In the genomic region with DNA sequence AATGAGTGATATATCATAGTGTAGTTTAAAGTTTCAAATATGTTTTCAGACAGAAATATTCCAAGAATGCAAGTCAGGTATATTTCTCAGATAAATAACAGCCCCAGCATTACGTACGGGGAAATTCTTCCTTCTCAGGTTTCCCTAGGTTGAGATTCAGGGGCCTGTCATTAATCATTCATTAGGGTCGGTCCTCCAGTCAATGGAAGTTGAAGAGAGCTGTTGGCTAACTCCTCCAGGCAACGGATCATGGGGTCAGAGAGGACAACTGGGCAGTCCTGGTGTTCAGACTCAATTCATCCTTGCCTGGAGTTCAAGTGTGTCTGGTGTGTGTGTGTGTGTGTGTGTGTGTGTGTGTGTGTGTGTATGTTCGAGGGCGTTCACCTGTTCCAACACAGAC, we compare ENCODE assay signal across 11 mouse cellular contexts. TPM values are rescaled to one million over a fixed set of nuclear protein-coding genes. Genes with fewer than 3 reads are reported as not detected.
A peak's percentile ranks its signal among the peaks of the same experiment; 100 is the strongest.
DNase-seq lines count a peak whose midpoint lies in the region; ATAC-seq and TF ChIP-seq lines count a peak whose summit lies in the region.
"Had no signal": no experiment of that assay in that cellular context is flagged by ENCODE, and none has a peak within 500 bp of the region (broad histone marks: within the 10 kb centered on the region; RNA-seq: fewer than 3 reads in every experiment).

No protein-coding gene starts in this region.

- H3K4me3 ChIP-seq in heart, embryonic 12.5 days: peak overlapping the region; percentile 55; the same call in 1 of the 2 replicates
- H3K4me3 ChIP-seq in heart, adult 2 months: no peak overlapping the region
- H3K4me3 ChIP-seq in stomach, embryonic 15.5 days (replicated peaks): no peak overlapping the region
- H3K4me3 ChIP-seq in stomach, postnatal 0 days (ENCODE audit: low read depth, low read length): no peak overlapping the region
- H3K4me3 ChIP-seq in midbrain, embryonic 12.5 days: peak overlapping the region; percentile 64; the same call in 1 of the 2 replicates

- no peak for DNase-seq in heart, adult 2 months
- no peak for DNase-seq in stomach, postnatal 0 days (ENCODE audit: low spot score)
- no peak for DNase-seq in urinary bladder, postnatal 25 days (ENCODE audit: low spot score)
- DNase-seq in layer of hippocampus, adult 18-20 months (ENCODE audit: low spot score in 2 of 2): no peak
- DNase-seq in urinary bladder, postnatal 14 days (ENCODE audit: low spot score): no peak
- DNase-seq: spleen, adult 18-20 months had no signal

- H3K4me2 ChIP-seq in heart, embryonic 12.5 days: peak overlapping the region; percentile 83
- peak overlapping the region; percentile 98 for H3K4me2 ChIP-seq in stomach, embryonic 15.5 days
- H3K4me2 ChIP-seq in stomach, postnatal 0 days (replicated peaks; ENCODE audit: low read depth): no peak overlapping the region
- H3K4me2 ChIP-seq in midbrain, embryonic 12.5 days (replicated peaks): peak overlapping the region; percentile 98; the same call in 1 of the 2 replicates

- ATAC-seq in heart, embryonic 12.5 days (ENCODE audit: insufficient number of reproducible peaks, low FRiP score): no peak
- ATAC-seq in stomach, embryonic 15.5 days (ENCODE audit: insufficient read depth, low FRiP score, low read depth): no peak
- no peak for ATAC-seq in stomach, postnatal 0 days (ENCODE audit: low FRiP score, low TSS enrichment)
- ATAC-seq in midbrain, embryonic 12.5 days (ENCODE audit: low FRiP score, low read depth): no peak; the same call in 1 of the 2 replicates

- no peak overlapping the region for H3K27ac ChIP-seq in heart, embryonic 12.5 days (ENCODE audit: poor library complexity, severe bottlenecking)
- no peak overlapping the region for H3K27ac ChIP-seq in heart, adult 2 months
- H3K27ac ChIP-seq in stomach, embryonic 15.5 days: no peak overlapping the region
- H3K27ac ChIP-seq in stomach, postnatal 0 days (replicated peaks): no peak overlapping the region
- H3K27ac ChIP-seq in midbrain, embryonic 12.5 days (replicated peaks): no peak overlapping the region
- H3K27ac ChIP-seq: limb, embryonic 15.5 days had no signal

- H3K9ac ChIP-seq in heart, embryonic 12.5 days: no peak overlapping the region
- H3K9ac ChIP-seq in heart, adult 2 months (ENCODE audit: low read depth, low read length): no peak overlapping the region
- no peak overlapping the region for H3K9ac ChIP-seq in stomach, embryonic 15.5 days
- no peak overlapping the region for H3K9ac ChIP-seq in stomach, postnatal 0 days (ENCODE audit: low read length)
- no peak overlapping the region for H3K9ac ChIP-seq in midbrain, embryonic 12.5 days (replicated peaks)

- H3K27me3 ChIP-seq in heart, embryonic 12.5 days (replicated peaks): peaks cover 44% of the 10 kb centered on the region
- H3K27me3 ChIP-seq in heart, adult 2 months (ENCODE audit: control insufficient read depth, insufficient read depth, low read length): peaks cover 13% of the 10 kb centered on the region
- peaks cover 31% of the 10 kb centered on the region for H3K27me3 ChIP-seq in stomach, embryonic 15.5 days (replicated peaks)
- peaks cover 2% of the 10 kb centered on the region; the same call in 1 of the 2 replicates for H3K27me3 ChIP-seq in stomach, postnatal 0 days (ENCODE audit: control insufficient read depth, insufficient read depth, low read length)
- H3K27me3 ChIP-seq in midbrain, embryonic 12.5 days: peaks cover 70% of the 10 kb centered on the region

- H3K79me2 ChIP-seq in heart, adult 2 months (replicated peaks; ENCODE audit: control insufficient read depth, insufficient read depth, low read length): no peaks in the 10 kb centered on the region

- TF ChIP-seq EP300 in heart, adult 2 months (IDR thresholded peaks at IDR 0.05; ENCODE audit: insufficient read depth, low read depth, low read length): no peak
- TF ChIP-seq EP300 in stomach, postnatal 0 days (optimal IDR thresholded peaks at IDR 0.05): no peak

- no peak for TF ChIP-seq POLR2A in heart, adult 2 months (IDR thresholded peaks at IDR 0.05; ENCODE audit: insufficient read depth, low read depth, low read length)

- no peaks in the 10 kb centered on the region for H3K36me3 ChIP-seq in heart, embryonic 12.5 days
- no peaks in the 10 kb centered on the region for H3K36me3 ChIP-seq in heart, adult 2 months (ENCODE audit: control insufficient read depth, insufficient read depth, low read length)
- H3K36me3 ChIP-seq in stomach, embryonic 15.5 days: no peaks in the 10 kb centered on the region
- H3K36me3 ChIP-seq in stomach, postnatal 0 days (ENCODE audit: control insufficient read depth, insufficient read depth, low read length): no peaks in the 10 kb centered on the region
- no peaks in the 10 kb centered on the region for H3K36me3 ChIP-seq in midbrain, embryonic 12.5 days
- H3K36me3 ChIP-seq: limb, embryonic 15.5 days had no signal

- intact Hi-C loops in heart, adult 2 months (cut with DNase I): no loop called here

- 28% methylated on average over 6 of the region's 6 CpGs for WGBS in heart, embryonic 12.5 days
- 56% methylated on average over 6 of the region's 6 CpGs for WGBS in heart, adult 2 months
- 20% methylated on average over 6 of the region's 6 CpGs for WGBS in stomach, embryonic 15.5 days
- WGBS in stomach, postnatal 0 days: 27% methylated on average over 6 of the region's 6 CpGs
- WGBS in midbrain, embryonic 12.5 days: 30% methylated on average over 6 of the region's 6 CpGs

- no peak for TF ChIP-seq CTCF in heart, adult 2 months (IDR thresholded peaks at IDR 0.05)
- TF ChIP-seq CTCF in stomach, postnatal 0 days (IDR thresholded peaks at IDR 0.05; ENCODE audit: low read depth): no peak

- 0 out of 2 replicates have a peak, but pooled peaks cover 4% of the 10 kb centered on the region for H3K4me1 ChIP-seq in heart, embryonic 12.5 days (replicated peaks)
- no peaks in the 10 kb centered on the region for H3K4me1 ChIP-seq in heart, adult 2 months (ENCODE audit: control insufficient read depth, insufficient read depth, low read length)
- peaks cover 10% of the 10 kb centered on the region; the same call in 1 of the 2 replicates for H3K4me1 ChIP-seq in stomach, embryonic 15.5 days
- H3K4me1 ChIP-seq in stomach, postnatal 0 days (replicated peaks; ENCODE audit: control insufficient read depth, insufficient read depth): no peaks in the 10 kb centered on the region
- H3K4me1 ChIP-seq in midbrain, embryonic 12.5 days: 0 out of 2 replicates have a peak, but pooled peaks cover 6% of the 10 kb centered on the region

- H3K9me3 ChIP-seq in heart, embryonic 12.5 days (replicated peaks): no peaks in the 10 kb centered on the region
- H3K9me3 ChIP-seq in stomach, embryonic 15.5 days: no peaks in the 10 kb centered on the region
- no peaks in the 10 kb centered on the region for H3K9me3 ChIP-seq in stomach, postnatal 0 days (ENCODE audit: control insufficient read depth, low read length)
- H3K9me3 ChIP-seq in midbrain, embryonic 12.5 days: no peaks in the 10 kb centered on the region
- H3K9me3 ChIP-seq: limb, embryonic 15.5 days had no signal

RNA-seq across cellular contexts. Expression of gene Fgf5, which starts 0.8 kb away (rescaled TPM):
- 0.60 and 0.93 TPM in 2 replicates for polyA plus RNA-seq in heart, embryonic 12.5 days (2016; fragmentation: Nextera tagmentation; extraction: Ambion mirVana)
- not detected for total RNA-seq in heart, adult 2 months (2021)
- not detected in 2 replicates for polyA plus RNA-seq in heart, adult 2 months (2012; rRNA removed)
- polyA plus RNA-seq in stomach, embryonic 15.5 days (2015; fragmentation: Nextera tagmentation; extraction: Ambion mirVana): 1.2 and 1.6 TPM in 2 replicates
- polyA plus RNA-seq in stomach, postnatal 0 days (2015; fragmentation: Nextera tagmentation; extraction: Ambion mirVana): 0.39 and 0.55 TPM in 2 replicates
- 0.41 and 0.55 TPM in 2 replicates for polyA plus RNA-seq in midbrain, embryonic 12.5 days (2016; fragmentation: Nextera tagmentation; extraction: Ambion mirVana)
- 1 to 10 TPM; 3.8 to 4.8 TPM for total RNA-seq in layer of hippocampus, adult 18-20 months (2021)
- polyA plus RNA-seq: thymus, postnatal 0 days had no signal

Comparison
In these comparisons a context has a peak if more than half of its experiments do, and no peak if none do; other contexts are left out.
1. H3K4me3 ChIP-seq: peak in heart, embryonic 12.5 days (single experiment) and midbrain, embryonic 12.5 days (single experiment); none in heart, adult 2 months (single experiment), stomach, embryonic 15.5 days (single experiment) and stomach, postnatal 0 days (single experiment).